Mouse (Mus musculus) erythroblast, embryonic 14.5 days (primary cell): ENCODE measurements around the gene Usp39.

ENCODE experiments used
- GATA1 ChIP-seq: IDR thresholded peaks from 2 replicates; pipeline ENCODE4 v1.6.1; 2012; ENCODE audit warnings: low read length, inconsistent platforms, mixed read lengths
- TAL1 ChIP-seq: IDR thresholded peaks from 3 replicates; pipeline ENCODE4 v1.6.1; 2012; ENCODE audit warnings: low read length, inconsistent platforms, mixed read lengths

DNA sequence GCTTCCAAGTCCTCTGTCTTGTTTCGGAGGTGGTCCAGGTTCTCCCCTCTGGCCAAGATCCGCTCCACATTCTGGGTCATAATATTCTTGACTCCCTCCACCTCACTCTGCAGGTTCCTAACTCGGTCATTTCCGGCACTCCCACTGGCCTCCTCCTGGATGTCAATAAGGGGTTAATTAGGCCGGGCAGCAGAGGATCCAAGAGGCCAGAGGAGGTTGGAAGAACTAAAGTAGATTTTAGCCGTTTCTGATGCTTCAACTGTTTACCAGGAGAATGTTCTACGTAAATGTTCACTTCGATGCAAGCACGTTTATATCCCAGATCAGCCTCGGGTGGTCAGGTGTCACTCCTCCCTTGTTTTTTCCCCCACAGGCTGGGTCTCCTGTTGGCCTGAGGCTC, 43.3 kb upstream of the Usp39 start:
- TF ChIP-seq GATA1: no peak
- TF ChIP-seq TAL1: no peak
